Mouse (Mus musculus): Measurements from ENCODE around the gene Prrx2. TPM values are rescaled to one million over a fixed set of nuclear protein-coding genes. Genes with fewer than 3 reads are reported as not detected.
A peak's percentile ranks its signal among the peaks of the same experiment; 100 is the strongest.

Gene Prrx2
- total and polyA plus RNA-seq, 2 experiments from 2014 or later, result 4.4 to 5.1 TPM

DNA sequence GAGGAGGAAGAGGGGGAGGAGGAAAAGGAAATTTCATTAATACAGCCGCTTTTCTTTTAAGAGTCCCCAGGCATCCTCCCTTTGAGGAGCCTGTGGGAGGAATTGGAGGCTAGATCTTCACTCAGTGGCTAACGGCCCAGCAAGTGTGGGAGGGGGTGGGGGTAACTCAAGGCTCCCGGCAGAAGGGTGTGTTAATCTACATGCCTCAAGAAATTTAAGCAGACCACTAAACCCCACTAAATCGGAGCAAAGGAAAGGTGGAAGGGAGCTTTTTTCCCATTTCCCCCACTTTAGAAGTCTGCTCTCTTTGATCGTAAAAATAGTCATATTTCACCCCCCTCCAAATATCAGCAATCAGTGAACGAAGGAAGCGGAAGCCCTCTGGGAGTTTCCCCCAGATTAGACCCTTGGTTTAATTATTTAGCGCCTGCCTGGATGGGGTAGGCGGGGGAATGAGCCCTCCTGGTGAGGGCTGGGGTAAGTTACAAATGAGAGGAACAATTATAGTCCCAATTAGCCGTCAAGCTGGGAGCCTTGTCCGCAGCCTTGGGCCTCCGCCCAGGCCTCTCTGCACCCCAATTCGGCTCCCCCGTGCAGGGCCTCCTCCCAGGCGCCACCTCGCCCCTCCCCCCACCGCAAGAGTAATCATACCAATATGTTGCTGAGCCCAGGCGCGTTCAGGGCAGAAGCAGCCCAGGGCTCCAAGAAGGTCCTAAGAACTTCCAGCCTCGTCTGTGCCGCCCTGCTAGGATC lies 1.6 kb downstream of the Prrx2 start:
- Histone ChIP-seq H3K4me3 (ENCODE audit: low read depth, low read length) (no peak overlapping the region), H3K9ac (replicated peaks; ENCODE audit: low read length, poor library complexity, severe bottlenecking) (no peak overlapping the region), H3K4me1 (ENCODE audit: insufficient read depth, low read length) (no peaks in the 10 kb centered on the region), H3K27ac (ENCODE audit: low read depth, low read length) (no peak overlapping the region), H3K36me3 (ENCODE audit: insufficient read depth, low read length) (no peaks in the 10 kb centered on the region), H3K9me3 (ENCODE audit: low read length) (no peaks in the 10 kb centered on the region), H3K4me2 (ENCODE audit: low read depth, low read length, poor library complexity, severe bottlenecking) (no peak overlapping the region), H3K27me3 (ENCODE audit: insufficient read depth, low read length) (no peaks in the 10 kb centered on the region)
- 16% methylated on average over 21 of the region's 21 CpGs for WGBS
- ATAC-seq (ENCODE audit: low FRiP score) (no peak), DNase-seq (ENCODE audit: low spot score) (no peak)
- TF ChIP-seq CTCF (IDR thresholded peaks at IDR 0.05), result no peak

DNA sequence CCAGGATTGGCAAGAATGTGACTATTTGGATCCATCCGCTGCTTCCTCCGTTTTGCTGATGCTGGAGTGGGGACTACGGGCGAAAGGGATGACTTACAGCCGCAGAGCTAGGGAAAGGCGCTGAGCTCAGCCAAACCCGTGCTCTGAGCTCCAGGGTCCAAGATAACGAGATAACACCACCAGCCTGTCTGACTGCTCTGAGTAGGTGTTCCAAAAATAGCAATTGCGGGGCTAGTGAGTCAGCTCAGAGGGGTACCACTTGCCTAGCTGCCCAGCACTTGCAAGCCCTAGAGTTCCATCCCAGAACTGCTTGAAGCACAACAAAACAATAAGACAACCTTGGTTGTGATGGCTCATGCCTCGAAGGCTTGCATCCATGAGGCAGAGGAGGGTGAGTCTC lies 7.8 kb downstream of the Prrx2 start:
- ATAC-seq (ENCODE audit: low FRiP score) (no peak), DNase-seq (ENCODE audit: low spot score) (no peak)
- no peak for TF ChIP-seq CTCF (IDR thresholded peaks at IDR 0.05)
- WGBS, result 58% methylated on average over 10 of the region's 10 CpGs
- H3K36me3 ChIP-seq (ENCODE audit: insufficient read depth, low read length), result no peaks in the 10 kb centered on the region
- 0 out of 2 replicates have a peak, but pooled peaks cover 4% of the 10 kb centered on the region for H3K4me1 ChIP-seq (ENCODE audit: insufficient read depth, low read length)
- peaks cover 27% of the 10 kb centered on the region for H3K27me3 ChIP-seq (ENCODE audit: insufficient read depth, low read length)
- no peaks in the 10 kb centered on the region for H3K9me3 ChIP-seq (ENCODE audit: low read length)
- H3K27ac ChIP-seq (ENCODE audit: low read depth, low read length), result no peak overlapping the region
- H3K4me2 ChIP-seq (ENCODE audit: low read depth, low read length, poor library complexity, severe bottlenecking), result no peak overlapping the region
- no peak overlapping the region for H3K4me3 ChIP-seq (ENCODE audit: low read depth, low read length)
- H3K9ac ChIP-seq (replicated peaks; ENCODE audit: low read length, poor library complexity, severe bottlenecking), result no peak overlapping the region

DNA sequence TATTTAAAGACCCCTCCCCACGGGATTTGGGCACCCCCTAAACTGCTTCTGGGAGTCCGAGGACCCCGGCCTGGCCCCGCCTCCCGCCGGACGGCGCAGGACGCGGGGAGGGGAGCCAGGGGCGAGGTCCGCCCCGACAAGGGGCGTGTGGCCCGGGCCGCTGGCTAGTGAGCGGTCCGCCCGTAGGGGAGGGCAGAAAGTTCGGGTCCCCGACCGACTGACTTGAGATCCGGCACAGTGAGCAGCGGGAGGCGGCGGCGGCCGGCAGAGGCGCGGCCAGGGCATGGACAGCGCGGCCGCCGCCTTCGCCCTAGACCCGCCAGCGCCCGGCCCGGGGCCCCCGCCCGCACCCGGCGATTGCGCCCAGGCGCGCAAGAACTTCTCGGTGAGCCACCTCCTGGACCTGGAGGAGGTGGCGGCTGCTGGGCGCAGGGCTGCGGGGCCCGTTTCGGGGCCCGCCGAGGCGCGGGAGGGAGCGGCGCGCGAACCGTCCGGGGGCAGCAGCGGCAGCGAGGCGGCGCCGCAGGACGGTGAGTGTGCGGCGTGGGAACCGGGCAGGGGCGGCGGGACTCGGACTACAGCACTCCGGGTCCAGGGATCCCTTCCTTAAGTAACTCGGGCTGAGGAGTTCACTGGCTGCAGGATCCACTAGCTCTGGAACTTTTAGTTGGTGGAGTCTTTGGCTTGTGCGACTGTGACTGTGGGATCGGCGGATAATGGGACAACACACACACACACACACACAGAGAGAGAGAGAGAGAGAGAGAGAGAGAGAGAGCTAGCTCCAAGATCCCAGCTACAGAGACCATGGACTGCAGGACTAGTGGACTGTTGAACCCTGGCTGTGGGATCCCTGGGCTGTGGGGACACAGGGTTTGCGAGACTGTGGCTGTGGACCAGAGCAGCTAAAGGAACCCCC lies 10.6 kb downstream of the Prrx2 start:
- Histone ChIP-seq H3K36me3 (ENCODE audit: insufficient read depth, low read length) (no peaks in the 10 kb centered on the region), H3K4me1 (ENCODE audit: insufficient read depth, low read length) (0 out of 2 replicates have a peak, but pooled peaks cover 4% of the 10 kb centered on the region), H3K4me2 (ENCODE audit: low read depth, low read length, poor library complexity, severe bottlenecking) (peak overlapping the region; percentile 79), H3K9ac (replicated peaks; ENCODE audit: low read length, poor library complexity, severe bottlenecking) (peak overlapping the region; percentile 46), H3K27me3 (ENCODE audit: insufficient read depth, low read length) (peaks cover 27% of the 10 kb centered on the region), H3K27ac (ENCODE audit: low read depth, low read length) (no peak overlapping the region), H3K9me3 (ENCODE audit: low read length) (no peaks in the 10 kb centered on the region), H3K4me3 (ENCODE audit: low read depth, low read length) (peak overlapping the region; percentile 40)
- DNase-seq (ENCODE audit: low spot score) (no peak), ATAC-seq (ENCODE audit: low FRiP score) (no peak)
- no peak for TF ChIP-seq CTCF (IDR thresholded peaks at IDR 0.05)
- WGBS, result 2% methylated on average over 51 of the region's 80 CpGs

DNA sequence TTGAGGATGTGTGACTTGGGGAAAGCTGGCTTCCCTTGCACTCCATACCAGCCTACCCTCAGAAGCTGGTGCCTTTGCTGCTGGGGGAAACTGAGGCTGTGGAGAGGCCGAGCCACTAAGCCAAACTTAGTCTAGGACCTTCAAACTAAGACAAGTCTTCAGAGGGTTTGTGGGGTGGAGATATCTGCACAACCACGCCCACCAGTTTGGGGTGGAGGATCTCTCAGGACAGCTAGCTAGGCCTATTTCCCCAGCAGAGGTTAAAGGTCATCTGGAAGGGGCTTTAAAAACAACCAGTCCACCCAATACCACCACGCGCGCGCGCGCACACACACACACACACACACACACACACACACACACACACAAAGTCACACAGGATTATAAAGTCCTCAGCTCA lies 11.5 kb downstream of the Prrx2 start:
- Histone ChIP-seq H3K27ac (ENCODE audit: low read depth, low read length) (no peak overlapping the region), H3K9ac (replicated peaks; ENCODE audit: low read length, poor library complexity, severe bottlenecking) (no peak overlapping the region), H3K27me3 (ENCODE audit: insufficient read depth, low read length) (peaks cover 27% of the 10 kb centered on the region), H3K4me1 (ENCODE audit: insufficient read depth, low read length) (0 out of 2 replicates have a peak, but pooled peaks cover 4% of the 10 kb centered on the region), H3K9me3 (ENCODE audit: low read length) (no peaks in the 10 kb centered on the region), H3K4me2 (ENCODE audit: low read depth, low read length, poor library complexity, severe bottlenecking) (no peak overlapping the region), H3K4me3 (ENCODE audit: low read depth, low read length) (no peak overlapping the region), H3K36me3 (ENCODE audit: insufficient read depth, low read length) (no peaks in the 10 kb centered on the region)
- TF ChIP-seq CTCF (IDR thresholded peaks at IDR 0.05), result no peak
- WGBS, result 89% methylated on average over 8 of the region's 8 CpGs
- no peak for DNase-seq (ENCODE audit: low spot score)
- ATAC-seq (ENCODE audit: low FRiP score), result no peak

DNA sequence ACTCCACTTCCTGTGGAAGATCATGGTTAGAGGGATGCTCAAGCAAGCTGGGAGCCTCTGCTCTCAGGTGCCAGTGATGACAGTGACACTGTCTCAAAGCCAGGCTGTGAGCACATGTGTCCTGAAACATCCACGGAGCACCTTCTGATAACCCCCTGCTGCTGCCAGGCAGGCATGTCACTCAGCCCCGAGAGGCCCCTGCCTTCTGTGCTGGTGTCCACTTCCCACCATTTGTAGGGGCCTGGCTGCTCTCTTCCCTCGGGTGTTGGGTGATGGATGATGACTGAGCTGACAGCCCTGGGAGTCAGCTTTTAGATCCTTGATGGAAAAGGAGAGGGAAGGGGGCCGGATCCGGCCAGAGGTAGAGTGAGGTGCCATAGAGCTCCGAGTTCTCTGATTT lies 12.0 kb downstream of the Prrx2 start:
- no peak overlapping the region for H3K9ac ChIP-seq (replicated peaks; ENCODE audit: low read length, poor library complexity, severe bottlenecking)
- no peaks in the 10 kb centered on the region for H3K36me3 ChIP-seq (ENCODE audit: insufficient read depth, low read length)
- H3K27me3 ChIP-seq (ENCODE audit: insufficient read depth, low read length), result peaks cover 27% of the 10 kb centered on the region
- no peaks in the 10 kb centered on the region for H3K9me3 ChIP-seq (ENCODE audit: low read length)
- no peak overlapping the region for H3K4me2 ChIP-seq (ENCODE audit: low read depth, low read length, poor library complexity, severe bottlenecking)
- H3K27ac ChIP-seq (ENCODE audit: low read depth, low read length), result no peak overlapping the region
- ATAC-seq (ENCODE audit: low FRiP score) (no peak), DNase-seq (ENCODE audit: low spot score) (no peak)
- TF ChIP-seq CTCF (IDR thresholded peaks at IDR 0.05), result no peak
- WGBS, result 60% methylated on average over 6 of the region's 6 CpGs
- no peak overlapping the region for H3K4me3 ChIP-seq (ENCODE audit: low read depth, low read length)
- 0 out of 2 replicates have a peak, but pooled peaks cover 4% of the 10 kb centered on the region for H3K4me1 ChIP-seq (ENCODE audit: insufficient read depth, low read length)

DNA sequence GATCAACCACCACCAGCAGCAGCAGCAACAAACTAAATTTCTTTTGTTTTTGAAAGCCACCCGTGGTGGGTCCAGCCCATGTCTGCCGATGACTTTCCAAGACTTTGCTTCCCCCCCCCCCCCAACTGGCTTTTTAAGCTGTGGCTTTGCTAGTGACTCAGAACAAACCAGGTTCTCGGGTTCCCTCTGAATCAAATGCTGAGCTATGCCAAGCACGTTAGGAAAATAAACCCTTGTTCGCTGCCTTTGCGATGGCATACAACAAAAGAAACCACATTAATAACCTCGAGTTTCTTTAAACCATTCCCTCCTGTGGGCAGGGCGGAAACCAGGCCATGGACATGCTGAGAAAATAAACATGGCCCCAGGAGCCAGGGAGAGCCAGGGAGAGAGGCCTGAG lies 13.4 kb downstream of the Prrx2 start:
- ATAC-seq (ENCODE audit: low FRiP score) (no peak), DNase-seq (ENCODE audit: low spot score) (no peak)
- TF ChIP-seq CTCF (IDR thresholded peaks at IDR 0.05), result no peak
- H3K4me3 ChIP-seq (ENCODE audit: low read depth, low read length), result no peak overlapping the region
- 66% methylated on average over 8 of the region's 8 CpGs for WGBS
- H3K27me3 ChIP-seq (ENCODE audit: insufficient read depth, low read length), result peaks cover 27% of the 10 kb centered on the region
- H3K36me3 ChIP-seq (ENCODE audit: insufficient read depth, low read length), result no peaks in the 10 kb centered on the region
- H3K4me2 ChIP-seq (ENCODE audit: low read depth, low read length, poor library complexity, severe bottlenecking), result no peak overlapping the region
- no peak overlapping the region for H3K27ac ChIP-seq (ENCODE audit: low read depth, low read length)
- no peaks in the 10 kb centered on the region for H3K9me3 ChIP-seq (ENCODE audit: low read length)
- H3K9ac ChIP-seq (replicated peaks; ENCODE audit: low read length, poor library complexity, severe bottlenecking), result no peak overlapping the region
- H3K4me1 ChIP-seq (ENCODE audit: insufficient read depth, low read length), result peaks cover 9% of the 10 kb centered on the region; the same call in 1 of the 2 replicates

Measured in midbrain, postnatal 0 days (tissue).